Mouse (Mus musculus) midbrain, embryonic 12.5 days (tissue): ENCODE measurements around the gene Syde2. TPM values are rescaled to one million over a fixed set of nuclear protein-coding genes. Genes with fewer than 3 reads are reported as not detected.

Experiments
- ATAC-seq: fragments of 200-750 bp; cut with Nextera tagmentation; 2 replicates; pipeline ENCODE4 v1.8.0; 2017; ENCODE audit warnings: low read depth, moderate TSS enrichment, moderate library complexity; ENCODE audit not compliant: low FRiP score
- H3K27ac ChIP-seq: fragments of 300-500 bp; sonication (generic); replicated peaks from 2 replicates; pipeline ENCODE4 v1.5.1; 2016; ENCODE audit warnings: mild to moderate bottlenecking
- H3K27me3 ChIP-seq: fragments of 300-500 bp; sonication (generic); 2 replicates; pipeline ENCODE4 v1.6.1; 2016; ENCODE audit warnings: mild to moderate bottlenecking
- H3K36me3 ChIP-seq: fragments of 300-500 bp; sonication (generic); 2 replicates; pipeline ENCODE4 v1.6.1; 2016
- H3K4me1 ChIP-seq: fragments of 300-500 bp; sonication (generic); 2 replicates; pipeline ENCODE4 v1.6.1; 2016
- H3K4me2 ChIP-seq: fragments of 300-500 bp; sonication (generic); replicated peaks from 2 replicates; pipeline ENCODE4 v1.6.1; 2016; ENCODE audit warnings: mild to moderate bottlenecking, moderate library complexity
- H3K4me3 ChIP-seq: fragments of 300-500 bp; sonication (generic); 2 replicates; pipeline ENCODE4 v1.5.1; 2016; ENCODE audit warnings: mild to moderate bottlenecking
- H3K9ac ChIP-seq: fragments of 300-500 bp; sonication (generic); replicated peaks from 2 replicates; pipeline ENCODE4 v1.6.1; 2016; ENCODE audit warnings: mild to moderate bottlenecking, moderate library complexity
- H3K9me3 ChIP-seq: fragments of 300-500 bp; sonication (generic); 2 replicates; pipeline ENCODE4 v1.6.1; 2016; ENCODE audit warnings: mild to moderate bottlenecking
- WGBS: fragments of 180-500 bp; shearing (Covaris S2); methylation state at CpG from one replicate; pipeline ENCODE4 v1.1.7; 2016; 5-methylcytosine and 5-hydroxymethylcytosine counted together
- polyA plus RNA-seq: library from polyadenylated mRNA; unstranded; fragments of >200 nt; fragmentation: Nextera tagmentation; extraction: Ambion mirVana; gene quantifications from 2 replicates; pipeline ENCODE4 v1.2.1, GENCODE M21; 2016

The Syde2 gene
- polyA plus RNA-seq, 1 experiment from 2014 or later = 0.92 TPM

- ATAC-seq = no peak
- Histone ChIP-seq H3K4me3 (no peak overlapping the region), H3K4me2 (no peak overlapping the region), H3K9ac (no peak overlapping the region), H3K27me3 (no peaks in the 10 kb centered on the region), H3K27ac (no peak overlapping the region), H3K9me3 (peaks cover 9% of the 10 kb centered on the region), H3K4me1 (0 out of 2 replicates have a peak, but pooled peaks cover 2% of the 10 kb centered on the region), H3K36me3 (no peaks in the 10 kb centered on the region)
- WGBS = 57% methylated on average over 10 of the region's 10 CpGs
Observed at GRCm38 (mm10) chr3:145971501-145971900, 16.2 kb upstream of the Syde2 start.

GRCm38 (mm10) chr3:145974986-145975385 lies 12.7 kb upstream of the Syde2 start:
- peaks cover 13% of the 10 kb centered on the region for H3K9me3 ChIP-seq
- WGBS = 94% methylated on average over 7 of the region's 7 CpGs
- no peak for ATAC-seq

GRCm38 (mm10) chr3:145985333-145985925 lies 2.2 kb upstream of the Syde2 start:
- 87% methylated on average over 7 of the region's 7 CpGs for WGBS

More at GRCm38 (mm10) chr3:145974986-145975385, 12.7 kb upstream of the Syde2 start:
- Histone ChIP-seq H3K27ac (no peak overlapping the region), H3K4me1 (0 out of 2 replicates have a peak, but pooled peaks cover 2% of the 10 kb centered on the region), H3K9ac (no peak overlapping the region), H3K36me3 (no peaks in the 10 kb centered on the region), H3K4me2 (no peak overlapping the region), H3K27me3 (no peaks in the 10 kb centered on the region), H3K4me3 (no peak overlapping the region)

GRCm38 (mm10) chr3:145986317-145987001 lies 1.2 kb upstream of the Syde2 start:
- Histone ChIP-seq H3K27ac (no peak overlapping the region), H3K4me2 (no peak overlapping the region), H3K36me3 (no peaks in the 10 kb centered on the region), H3K4me3 (no peak overlapping the region), H3K9me3 (no peaks in the 10 kb centered on the region), H3K9ac (no peak overlapping the region), H3K4me1 (peaks cover 12% of the 10 kb centered on the region), H3K27me3 (peaks cover 39% of the 10 kb centered on the region)
- WGBS = 61% methylated on average over 6 of the region's 6 CpGs
- ATAC-seq = no peak

More at GRCm38 (mm10) chr3:145985333-145985925, 2.2 kb upstream of the Syde2 start:
- Histone ChIP-seq H3K4me1 (peaks cover 12% of the 10 kb centered on the region), H3K4me2 (no peak overlapping the region), H3K9me3 (no peaks in the 10 kb centered on the region), H3K27ac (no peak overlapping the region), H3K9ac (no peak overlapping the region), H3K4me3 (no peak overlapping the region), H3K36me3 (no peaks in the 10 kb centered on the region), H3K27me3 (peaks cover 39% of the 10 kb centered on the region)
- ATAC-seq = no peak

- H3K9me3 ChIP-seq = no peaks in the 10 kb centered on the region
- H3K4me1 ChIP-seq = peaks cover 12% of the 10 kb centered on the region
- under 1% methylated on average over 85 of the region's 101 CpGs for WGBS
- peaks cover 39% of the 10 kb centered on the region for H3K27me3 ChIP-seq
- H3K4me3 ChIP-seq = peak overlapping the region; percentile 70
- peak overlapping the region; percentile 68 for H3K9ac ChIP-seq
- no peaks in the 10 kb centered on the region for H3K36me3 ChIP-seq
- peak overlapping the region; percentile 80 for H3K4me2 ChIP-seq
- peak; percentile 72 for ATAC-seq
- no peak overlapping the region for H3K27ac ChIP-seq
Observed at GRCm38 (mm10) chr3:145987970-145988683, 457 bp downstream of the Syde2 start.

GRCm38 (mm10) chr3:145988684-145989575 lies 1.3 kb downstream of the Syde2 start:
- Histone ChIP-seq H3K4me2 (peak overlapping the region; percentile 80), H3K27me3 (peaks cover 36% of the 10 kb centered on the region), H3K9ac (peak overlapping the region; percentile 68), H3K27ac (no peak overlapping the region), H3K4me1 (peaks cover 12% of the 10 kb centered on the region), H3K9me3 (no peaks in the 10 kb centered on the region), H3K4me3 (peak overlapping the region; percentile 70), H3K36me3 (no peaks in the 10 kb centered on the region)
- WGBS = under 1% methylated on average over 45 of the region's 45 CpGs
- ATAC-seq = no peak; the same call in 1 of the 2 replicates

GRCm38 (mm10) chr3:145989576-145990081 lies 2.0 kb downstream of the Syde2 start:
- Histone ChIP-seq H3K9me3 (no peaks in the 10 kb centered on the region), H3K27ac (no peak overlapping the region), H3K4me1 (peaks cover 12% of the 10 kb centered on the region), H3K4me3 (peak overlapping the region; percentile 70), H3K36me3 (no peaks in the 10 kb centered on the region), H3K4me2 (peak overlapping the region; percentile 80), H3K27me3 (peaks cover 31% of the 10 kb centered on the region), H3K9ac (no peak overlapping the region)
- ATAC-seq = no peak
- WGBS = 3% methylated on average over 11 of the region's 11 CpGs

- 88% methylated on average over 13 of the region's 13 CpGs for WGBS
- H3K9ac ChIP-seq = no peak overlapping the region
Observed at GRCm38 (mm10) chr3:145991130-145991529, 3.5 kb downstream of the Syde2 start.

GRCm38 (mm10) chr3:145991976-145992730 lies 4.5 kb downstream of the Syde2 start:
- Histone ChIP-seq H3K9ac (no peak overlapping the region), H3K27ac (no peak overlapping the region), H3K27me3 (peaks cover 21% of the 10 kb centered on the region), H3K4me2 (no peak overlapping the region), H3K9me3 (no peaks in the 10 kb centered on the region), H3K36me3 (no peaks in the 10 kb centered on the region), H3K4me1 (peaks cover 12% of the 10 kb centered on the region), H3K4me3 (no peak overlapping the region)
- WGBS = 91% methylated on average over 10 of the region's 10 CpGs
- no peak for ATAC-seq

More at GRCm38 (mm10) chr3:145991130-145991529, 3.5 kb downstream of the Syde2 start:
- no peak overlapping the region for H3K4me3 ChIP-seq
- no peak for ATAC-seq
- peaks cover 12% of the 10 kb centered on the region for H3K4me1 ChIP-seq
- no peak overlapping the region for H3K4me2 ChIP-seq
- H3K9me3 ChIP-seq = no peaks in the 10 kb centered on the region
- peaks cover 29% of the 10 kb centered on the region for H3K27me3 ChIP-seq
- no peaks in the 10 kb centered on the region for H3K36me3 ChIP-seq
- no peak overlapping the region for H3K27ac ChIP-seq

GRCm38 (mm10) chr3:145992796-145993195 lies 5.1 kb downstream of the Syde2 start:
- H3K27ac ChIP-seq = no peak overlapping the region
- H3K36me3 ChIP-seq = no peaks in the 10 kb centered on the region
- ATAC-seq = no peak
- no peak overlapping the region for H3K4me2 ChIP-seq
- peaks cover 15% of the 10 kb centered on the region for H3K27me3 ChIP-seq
- peaks cover 12% of the 10 kb centered on the region for H3K4me1 ChIP-seq
- no peaks in the 10 kb centered on the region for H3K9me3 ChIP-seq
- no peak overlapping the region for H3K4me3 ChIP-seq
- WGBS = 91% methylated on average over 10 of the region's 10 CpGs
- H3K9ac ChIP-seq = no peak overlapping the region
